Mouse (Mus musculus): ENCODE data around the gene Copb1.

Copb1 gene

GRCm38 (mm10) chr7:114171354-114172097, 83.0 kb downstream of the Copb1 start:
- DNase-seq (ENCODE audit: inconsistent age in 2 of 2, low spot score in 1 of 2) = peak in 1 of 2 experiments; percentile 31

- no peak for DNase-seq (ENCODE audit: inconsistent age in 2 of 2, low spot score in 1 of 2)
Measured at GRCm38 (mm10) chr7:114169996-114170395, 84.5 kb downstream of the Copb1 start.

- no peak for DNase-seq (ENCODE audit: inconsistent age in 2 of 2, low spot score in 1 of 2)
Measured at GRCm38 (mm10) chr7:114169381-114169780, 85.1 kb downstream of the Copb1 start.

All from adrenal gland, adult (tissue).